8 mouse cellular contexts compared by ENCODE assay signal in the genomic region with DNA sequence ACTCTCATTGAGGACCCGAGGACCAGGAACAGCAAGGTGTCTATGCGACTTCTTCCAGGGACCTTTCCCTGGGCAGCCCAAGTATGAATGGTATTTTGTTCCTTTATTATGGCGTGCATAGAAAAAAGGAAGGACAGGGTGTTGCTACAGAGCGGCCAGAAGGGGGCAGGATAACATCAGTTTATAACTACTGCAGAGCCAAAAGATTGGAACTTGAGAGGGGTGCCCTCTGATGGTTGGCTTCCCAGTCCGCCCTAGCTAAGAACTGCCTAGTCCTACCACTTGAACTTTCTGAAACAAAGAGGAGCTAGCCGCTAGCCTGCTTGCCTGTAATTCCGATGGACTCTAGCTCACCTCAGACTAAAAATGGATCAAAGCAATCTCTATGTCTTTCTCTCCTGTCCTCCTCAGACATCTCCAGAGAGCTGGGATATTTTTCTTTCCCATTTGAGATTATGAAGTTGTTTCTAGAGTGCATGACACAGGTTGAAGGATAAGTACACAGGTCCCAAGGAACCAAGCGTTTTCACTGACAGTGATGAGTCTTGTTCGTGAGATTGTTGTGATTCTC. TPM values are rescaled to one million over a fixed set of nuclear protein-coding genes. Genes with fewer than 3 reads are reported as not detected.
A peak's percentile ranks its signal among the peaks of the same experiment; 100 is the strongest.
DNase-seq lines count a peak whose midpoint lies in the region; ATAC-seq and TF ChIP-seq lines count a peak whose summit lies in the region.

No protein-coding gene starts in this region.

- H3K4me2 ChIP-seq in limb, embryonic 12.5 days = peak overlapping the region; percentile 78; the same call in 1 of the 2 replicates
- H3K4me2 ChIP-seq in midbrain, postnatal 0 days (ENCODE audit: low read depth, low read length, poor library complexity, severe bottlenecking) = no peak overlapping the region
- H3K4me2 ChIP-seq in stomach, embryonic 16.5 days (ENCODE audit: low read depth, low read length) = no peak overlapping the region

- no peak for TF ChIP-seq POLR2A in heart, adult 2 months (IDR thresholded peaks at IDR 0.05; ENCODE audit: insufficient read depth, low read depth, low read length)

- no peak overlapping the region for H3K27ac ChIP-seq in heart, adult 2 months
- no peak overlapping the region for H3K27ac ChIP-seq in limb, embryonic 12.5 days
- H3K27ac ChIP-seq in midbrain, postnatal 0 days (ENCODE audit: low read depth, low read length) = no peak overlapping the region
- H3K27ac ChIP-seq in stomach, embryonic 16.5 days (ENCODE audit: low read length) = no peak overlapping the region

- intact Hi-C loops in heart, adult 2 months (cut with DNase I) = loop anchor here (2.0 kb wide), 1 partner anchor 17 kb away; a partner anchor contains a TSS

- 17% methylated on average over 9 of the region's 9 CpGs for WGBS in heart, adult 2 months
- 12% methylated on average over 9 of the region's 9 CpGs for WGBS in limb, embryonic 12.5 days
- 10% methylated on average over 9 of the region's 9 CpGs for WGBS in midbrain, postnatal 0 days
- WGBS in stomach, embryonic 16.5 days = 10% methylated on average over 9 of the region's 9 CpGs

- no peaks in the 10 kb centered on the region for H3K79me2 ChIP-seq in heart, adult 2 months (replicated peaks; ENCODE audit: control insufficient read depth, insufficient read depth, low read length)

- ATAC-seq in limb, embryonic 12.5 days (ENCODE audit: insufficient number of reproducible peaks, insufficient read depth, low FRiP score, low TSS enrichment, low read depth) = peak; percentile 64; the same call in 1 of the 2 replicates
- no peak; the same call in 1 of the 2 replicates for ATAC-seq in midbrain, postnatal 0 days (ENCODE audit: low FRiP score)
- ATAC-seq in stomach, embryonic 16.5 days (ENCODE audit: insufficient read depth, low FRiP score) = peak; percentile 61; the same call in 1 of the 2 replicates

- no peaks in the 10 kb centered on the region for H3K9me3 ChIP-seq in limb, embryonic 12.5 days
- no peaks in the 10 kb centered on the region for H3K9me3 ChIP-seq in midbrain, postnatal 0 days (ENCODE audit: low read length)
- no peaks in the 10 kb centered on the region for H3K9me3 ChIP-seq in stomach, embryonic 16.5 days (replicated peaks; ENCODE audit: control insufficient read depth, low read length)

- peak; percentile 60 for DNase-seq in urinary bladder, postnatal 25 days (ENCODE audit: low spot score)
- DNase-seq in urinary bladder, adult 2 months (ENCODE audit: low spot score) = no peak
- DNase-seq in embryo, embryonic 10 days (ENCODE audit: low spot score) = peak; percentile 93
- peak; percentile 59 to 68 for DNase-seq in heart, adult 2 months
- peak; percentile 88 for DNase-seq in kidney, adult 9 months
- DNase-seq in midbrain, postnatal 0 days (ENCODE audit: low spot score) = peak; percentile 94

- no peak overlapping the region for H3K9ac ChIP-seq in heart, adult 2 months (ENCODE audit: low read depth, low read length)
- no peak overlapping the region for H3K9ac ChIP-seq in limb, embryonic 12.5 days (replicated peaks)
- H3K9ac ChIP-seq in midbrain, postnatal 0 days (replicated peaks; ENCODE audit: low read length, poor library complexity, severe bottlenecking) = no peak overlapping the region
- H3K9ac ChIP-seq in stomach, embryonic 16.5 days (ENCODE audit: low read length) = no peak overlapping the region

- no peak overlapping the region for H3K4me3 ChIP-seq in heart, adult 2 months
- no peak overlapping the region for H3K4me3 ChIP-seq in limb, embryonic 12.5 days (replicated peaks)
- H3K4me3 ChIP-seq in midbrain, postnatal 0 days (ENCODE audit: low read depth, low read length) = no peak overlapping the region
- H3K4me3 ChIP-seq in stomach, embryonic 16.5 days (replicated peaks; ENCODE audit: low read length) = no peak overlapping the region

- H3K36me3 ChIP-seq in heart, adult 2 months (ENCODE audit: control insufficient read depth, insufficient read depth, low read length) = no peaks in the 10 kb centered on the region
- H3K36me3 ChIP-seq in limb, embryonic 12.5 days = no peaks in the 10 kb centered on the region
- no peaks in the 10 kb centered on the region for H3K36me3 ChIP-seq in midbrain, postnatal 0 days (ENCODE audit: insufficient read depth, low read length)
- no peaks in the 10 kb centered on the region for H3K36me3 ChIP-seq in stomach, embryonic 16.5 days (ENCODE audit: control insufficient read depth, insufficient read depth, low read length)

- H3K4me1 ChIP-seq in heart, adult 2 months (ENCODE audit: control insufficient read depth, insufficient read depth, low read length) = no peaks in the 10 kb centered on the region
- H3K4me1 ChIP-seq in limb, embryonic 12.5 days (replicated peaks) = peaks cover 7% of the 10 kb centered on the region
- H3K4me1 ChIP-seq in midbrain, postnatal 0 days (ENCODE audit: insufficient read depth, low read length) = 0 out of 2 replicates have a peak, but pooled peaks cover 5% of the 10 kb centered on the region
- 0 out of 2 replicates have a peak, but pooled peaks cover 9% of the 10 kb centered on the region for H3K4me1 ChIP-seq in stomach, embryonic 16.5 days (ENCODE audit: control insufficient read depth, insufficient read depth, low read length)

- 0 out of 2 replicates have a peak, but pooled peaks have one; percentile 33 for TF ChIP-seq EP300 in heart, adult 2 months (IDR thresholded peaks at IDR 0.05; ENCODE audit: insufficient read depth, low read depth, low read length)

- H3K27me3 ChIP-seq in heart, adult 2 months (ENCODE audit: control insufficient read depth, insufficient read depth, low read length) = no peaks in the 10 kb centered on the region
- H3K27me3 ChIP-seq in limb, embryonic 12.5 days = 0 out of 2 replicates have a peak, but pooled peaks cover 5% of the 10 kb centered on the region
- H3K27me3 ChIP-seq in midbrain, postnatal 0 days (ENCODE audit: insufficient read depth, low read length) = no peaks in the 10 kb centered on the region
- no peaks in the 10 kb centered on the region for H3K27me3 ChIP-seq in stomach, embryonic 16.5 days (ENCODE audit: control insufficient read depth, insufficient read depth, low read length)

- TF ChIP-seq CTCF in heart, adult 2 months (IDR thresholded peaks at IDR 0.05) = peak; percentile 86
- TF ChIP-seq CTCF in midbrain, postnatal 0 days (IDR thresholded peaks at IDR 0.05) = peak; percentile 92

RNA-seq across cellular contexts. Expression of a gene that starts 16.5 kb away (rescaled TPM):
- 12.5 and 24.3 TPM in 2 replicates for polyA plus RNA-seq in urinary bladder, adult 2 months (2012; rRNA removed)
- total RNA-seq in heart, adult 2 months (2021) = 10 to 100 TPM; 85.9 to 92.3 TPM
- polyA plus RNA-seq in heart, adult 2 months (2012; rRNA removed) = 33.2 and 34.7 TPM in 2 replicates
- 36.5 and 49.8 TPM in 2 replicates for polyA plus RNA-seq in limb, embryonic 12.5 days (2016; fragmentation: Nextera tagmentation; extraction: Ambion mirVana)
- 29.0 and 32.5 TPM in 2 replicates for total RNA-seq in midbrain, postnatal 0 days (2014; rRNA removed)
- 28.4 and 32.9 TPM in 2 replicates for polyA plus RNA-seq in midbrain, postnatal 0 days (2015; fragmentation: Nextera tagmentation; extraction: Ambion mirVana)
- 63.6 and 63.7 TPM in 2 replicates for polyA plus RNA-seq in stomach, embryonic 16.5 days (2015; fragmentation: Nextera tagmentation; extraction: Ambion mirVana)

RNA-seq across cellular contexts. Expression of a gene that starts 33.2 kb away (rescaled TPM):
- 0.04 TPM in 1 of 2 replicates, not detected in the other for polyA plus RNA-seq in urinary bladder, adult 2 months (2012; rRNA removed)
- total RNA-seq in heart, adult 2 months (2021) = not detected
- not detected in 2 replicates for polyA plus RNA-seq in heart, adult 2 months (2012; rRNA removed)
- polyA plus RNA-seq in limb, embryonic 12.5 days (2016; fragmentation: Nextera tagmentation; extraction: Ambion mirVana) = 1.5 TPM in 2 replicates
- 0.88 and 2.6 TPM in 2 replicates for total RNA-seq in midbrain, postnatal 0 days (2014; rRNA removed)
- polyA plus RNA-seq in midbrain, postnatal 0 days (2015; fragmentation: Nextera tagmentation; extraction: Ambion mirVana) = 0.58 and 0.64 TPM in 2 replicates
- not detected in 2 replicates for polyA plus RNA-seq in stomach, embryonic 16.5 days (2015; fragmentation: Nextera tagmentation; extraction: Ambion mirVana)
